Mouse (Mus musculus): ENCODE results near the gene Snrnp25. TPM values are rescaled to one million over a fixed set of nuclear protein-coding genes. Genes with fewer than 3 reads are reported as not detected.
"Not testable (repeated sequence)": the region's sequence is repeated elsewhere in the genome, so short reads cannot be mapped to it uniquely, and the experiment has no call there.

Snrnp25 gene
- polyA plus RNA-seq, 1 experiment from 2014 or later, result 51.8 TPM

DNA sequence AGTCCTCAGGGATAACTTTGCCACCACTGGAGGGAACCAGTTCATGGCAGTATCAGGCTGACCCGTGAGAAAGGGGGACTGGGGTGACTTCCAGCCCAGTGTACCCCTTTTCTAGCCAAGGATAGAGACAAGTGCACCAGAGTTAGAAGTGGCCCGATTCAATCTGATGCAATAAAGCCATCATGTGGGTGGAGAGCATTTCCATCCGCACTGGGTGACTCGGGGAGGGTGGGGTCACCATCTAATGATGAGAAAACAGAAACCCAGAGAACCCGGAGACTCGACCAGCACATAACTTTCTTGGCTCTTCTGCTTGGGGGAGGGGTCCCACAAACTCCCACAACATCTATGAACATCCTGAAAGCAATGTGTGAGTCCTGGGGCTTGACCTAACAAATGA, 8.5 kb upstream of the Snrnp25 start:
- Histone ChIP-seq H3K4me3 (no peak overlapping the region), H3K36me3 (no peaks in the 10 kb centered on the region), H3K4me2 (replicated peaks) (no peak overlapping the region), H3K27ac (replicated peaks) (no peak overlapping the region), H3K9ac (replicated peaks) (no peak overlapping the region), H3K27me3 (no peaks in the 10 kb centered on the region), H3K9me3 (no peaks in the 10 kb centered on the region), H3K4me1 (no peaks in the 10 kb centered on the region)
- ATAC-seq (replicated peaks), result no peak
- 81% methylated on average over 6 of the region's 6 CpGs for WGBS

DNA sequence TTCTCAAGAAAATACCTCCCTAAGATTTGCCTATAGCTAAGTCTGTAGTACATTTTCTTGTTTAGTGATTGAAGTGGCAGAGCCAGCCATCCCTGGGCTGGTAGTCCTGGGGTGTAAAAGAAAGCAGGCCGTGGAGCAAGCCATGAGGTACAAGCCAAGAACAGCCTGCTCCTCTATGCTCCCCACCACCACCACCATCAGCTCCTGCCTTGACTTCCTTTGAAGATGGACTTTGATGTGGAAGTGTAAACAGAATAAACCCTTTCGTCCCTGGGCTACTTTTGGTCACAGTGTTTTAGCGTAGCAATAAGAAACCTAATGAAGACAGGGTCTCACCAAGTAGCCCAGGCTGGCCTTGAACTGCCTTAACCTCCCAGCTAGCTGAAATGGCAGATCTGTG, 7.4 kb upstream of the Snrnp25 start:
- ATAC-seq (replicated peaks), result no peak
- Histone ChIP-seq H3K27ac (replicated peaks) (no peak overlapping the region), H3K4me3 (no peak overlapping the region), H3K4me1 (no peaks in the 10 kb centered on the region), H3K27me3 (no peaks in the 10 kb centered on the region), H3K36me3 (no peaks in the 10 kb centered on the region), H3K9me3 (no peaks in the 10 kb centered on the region), H3K9ac (replicated peaks) (no peak overlapping the region), H3K4me2 (replicated peaks) (no peak overlapping the region)
- WGBS, result 78% methylated on average over 3 of the region's 3 CpGs

DNA sequence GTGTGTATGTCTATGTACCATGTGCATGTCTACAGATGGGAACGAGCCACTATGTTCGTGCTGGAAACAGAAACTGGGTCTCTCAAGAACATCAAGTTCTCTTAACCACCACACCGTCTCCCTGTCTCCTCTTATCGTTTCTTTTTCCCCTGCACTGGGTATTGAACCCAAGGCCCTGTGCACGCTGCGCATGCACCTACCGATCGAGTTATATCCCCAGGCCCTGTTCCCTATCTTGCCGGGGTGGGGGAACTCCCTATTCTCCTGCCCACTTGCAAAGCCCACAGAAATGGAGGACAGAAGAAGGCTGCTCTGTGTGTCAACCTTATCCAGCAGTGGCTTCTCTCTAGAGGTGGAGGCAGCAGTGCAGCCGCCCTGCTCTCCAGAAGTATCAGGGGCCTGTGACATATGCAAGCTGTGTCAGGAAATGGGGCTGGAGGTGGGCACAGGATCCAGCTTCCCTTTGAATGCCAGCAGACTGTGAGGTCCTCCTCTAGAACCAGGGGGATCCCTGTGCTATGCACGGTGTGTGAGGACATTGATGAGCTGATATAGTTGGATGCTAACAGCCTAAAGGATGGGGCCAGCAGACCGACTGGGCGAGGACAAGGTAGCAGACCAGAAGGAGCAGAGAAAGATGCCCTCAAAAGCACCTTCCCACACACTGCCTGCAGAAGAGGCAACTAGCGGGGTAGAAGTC, 6.8 kb upstream of the Snrnp25 start:
- Histone ChIP-seq H3K4me3 (no peak overlapping the region), H3K4me2 (replicated peaks) (no peak overlapping the region), H3K9ac (replicated peaks) (no peak overlapping the region), H3K9me3 (no peaks in the 10 kb centered on the region), H3K27ac (replicated peaks) (no peak overlapping the region), H3K36me3 (no peaks in the 10 kb centered on the region), H3K4me1 (no peaks in the 10 kb centered on the region), H3K27me3 (no peaks in the 10 kb centered on the region)
- no peak for ATAC-seq (replicated peaks)
- 72% methylated on average over 14 of the region's 14 CpGs for WGBS

DNA sequence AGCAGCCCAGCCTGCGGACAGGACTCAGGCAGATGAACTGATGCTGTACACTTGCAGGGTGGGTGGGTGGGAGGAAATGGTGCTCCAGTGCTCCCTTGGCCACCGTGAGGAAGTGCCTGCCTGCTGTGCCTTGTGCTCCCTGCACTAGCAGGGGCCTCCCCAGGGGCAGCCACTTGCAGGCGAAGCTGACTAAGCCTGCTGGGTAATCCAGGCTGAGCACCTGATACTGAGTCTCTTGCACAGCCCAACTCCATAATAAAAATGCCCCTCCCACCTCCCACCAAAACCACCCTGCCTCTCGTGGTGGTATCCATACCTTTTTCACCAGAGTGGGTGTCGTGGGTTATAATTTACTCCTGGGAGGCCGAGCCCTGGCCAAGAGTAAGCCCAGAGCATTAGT, 6.0 kb upstream of the Snrnp25 start:
- ATAC-seq (replicated peaks), result no peak
- Histone ChIP-seq H3K4me2 (replicated peaks) (no peak overlapping the region), H3K4me1 (no peaks in the 10 kb centered on the region), H3K9ac (replicated peaks) (no peak overlapping the region), H3K9me3 (no peaks in the 10 kb centered on the region), H3K27ac (replicated peaks) (no peak overlapping the region), H3K4me3 (no peak overlapping the region), H3K27me3 (no peaks in the 10 kb centered on the region), H3K36me3 (no peaks in the 10 kb centered on the region)
- 39% methylated on average over 6 of the region's 6 CpGs for WGBS

DNA sequence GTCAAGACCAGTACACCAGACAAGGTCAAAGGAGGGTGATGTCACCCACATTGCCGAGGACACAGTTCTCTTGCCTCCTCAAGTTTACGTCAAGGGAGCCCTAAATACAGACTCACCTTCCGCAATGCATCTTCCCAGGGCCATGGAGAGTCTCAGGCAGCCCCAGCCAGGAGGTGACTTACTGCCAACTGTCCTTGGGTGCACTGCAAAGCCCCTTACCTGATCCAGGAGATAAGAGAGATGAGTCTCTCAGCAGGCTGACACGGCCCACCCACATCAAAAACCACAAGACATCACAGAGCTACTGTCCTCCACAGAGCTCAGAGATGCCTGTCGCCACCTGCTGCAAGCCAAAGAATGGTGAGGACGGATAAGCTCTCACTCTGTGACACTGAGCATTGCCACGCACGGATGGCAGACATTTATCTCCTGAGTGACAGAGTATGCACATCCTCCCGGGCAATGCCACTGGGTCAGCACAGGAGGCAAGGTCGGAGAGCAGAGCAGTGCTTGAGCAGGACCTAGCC, 5.1 kb upstream of the Snrnp25 start, which contains the start of gene Il9r:
Gene Il9r (minus strand): TSS at position 205 of the 527 bp plus-strand sequence.
- 85% methylated on average over 10 of the region's 10 CpGs for WGBS
- Histone ChIP-seq H3K36me3 (no peaks in the 10 kb centered on the region), H3K4me2 (replicated peaks) (no peak within 1 kb of the TSS), H3K27ac (replicated peaks) (no peak within 1 kb of the TSS), H3K27me3 (no peaks in the 10 kb centered on the region), H3K9ac (replicated peaks) (no peak within 1 kb of the TSS), H3K4me3 (no peak within 1 kb of the TSS), H3K9me3 (no peaks in the 10 kb centered on the region), H3K4me1 (peaks cover 3% of the 10 kb centered on the region; the same call in 1 of the 2 replicates)
- no peak for ATAC-seq (replicated peaks)

DNA sequence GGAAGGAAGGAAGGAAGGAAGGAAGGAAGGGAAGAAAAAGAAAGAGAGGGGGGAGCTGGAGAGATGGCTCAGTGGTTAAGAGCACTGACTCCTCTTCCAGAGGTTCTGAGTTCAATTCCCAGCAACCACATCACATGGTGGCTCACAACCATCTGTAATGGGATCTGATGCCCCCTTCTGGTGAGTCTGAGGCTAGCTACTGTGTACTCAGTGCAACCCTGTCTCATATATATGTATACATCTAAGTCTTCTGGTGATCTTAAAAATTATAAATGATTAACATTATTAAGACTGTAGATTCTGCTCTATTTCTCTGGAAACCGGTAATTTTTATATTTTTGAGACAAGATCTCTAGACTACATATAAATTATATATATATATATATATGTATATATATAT, 4.2 kb upstream of the Snrnp25 start:
- not testable (repeated sequence) for H3K9ac ChIP-seq (replicated peaks); ATAC-seq (replicated peaks); H3K4me3 ChIP-seq; H3K4me1 ChIP-seq; H3K27me3 ChIP-seq; H3K9me3 ChIP-seq; H3K4me2 ChIP-seq (replicated peaks); H3K27ac ChIP-seq (replicated peaks); H3K36me3 ChIP-seq
- 77% methylated on average over 1 of the region's 1 CpGs for WGBS

DNA sequence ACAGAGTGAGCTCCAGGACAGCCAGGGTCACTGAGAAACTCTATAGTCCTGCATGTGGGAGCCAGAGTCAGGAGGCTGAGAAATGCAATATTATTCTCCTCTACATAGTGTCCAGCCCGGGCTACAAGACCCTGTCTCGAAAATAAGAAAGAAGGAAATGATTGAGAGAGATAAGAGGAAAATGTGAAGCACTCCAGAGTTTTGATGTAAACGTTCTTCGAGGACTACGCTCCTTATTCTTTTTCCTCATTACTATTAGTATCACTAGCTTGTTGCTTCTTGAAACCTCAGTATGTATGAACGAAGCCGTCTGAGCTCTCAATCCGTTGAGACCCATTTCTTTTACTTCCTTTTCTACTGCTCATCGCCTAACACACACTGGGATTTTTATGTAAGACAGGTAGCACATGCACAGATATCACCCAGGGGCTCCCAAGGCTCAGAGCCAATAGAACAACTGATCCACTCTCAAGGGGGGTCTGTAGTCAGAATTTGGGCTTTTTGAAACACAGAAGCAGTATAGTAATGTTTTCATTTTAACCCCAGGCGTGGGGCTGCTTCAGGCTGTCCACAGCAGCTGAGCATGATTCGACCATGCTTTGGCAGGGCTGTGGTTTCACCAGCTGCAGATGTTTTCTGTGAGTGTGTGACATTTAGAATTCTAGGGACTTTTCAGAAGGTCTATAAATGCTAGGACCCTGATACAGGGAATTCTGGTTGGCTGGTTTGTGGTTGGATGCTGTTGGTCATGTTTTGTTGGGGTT, 3.1 kb upstream of the Snrnp25 start:
- Histone ChIP-seq H3K36me3 (no peaks in the 10 kb centered on the region), H3K27me3 (no peaks in the 10 kb centered on the region), H3K27ac (replicated peaks) (no peak overlapping the region), H3K4me3 (no peak overlapping the region), H3K4me2 (replicated peaks) (no peak overlapping the region), H3K9ac (replicated peaks) (no peak overlapping the region), H3K9me3 (no peaks in the 10 kb centered on the region), H3K4me1 (peaks cover 11% of the 10 kb centered on the region)
- 81% methylated on average over 11 of the region's 11 CpGs for WGBS
- no peak for ATAC-seq (replicated peaks)

DNA sequence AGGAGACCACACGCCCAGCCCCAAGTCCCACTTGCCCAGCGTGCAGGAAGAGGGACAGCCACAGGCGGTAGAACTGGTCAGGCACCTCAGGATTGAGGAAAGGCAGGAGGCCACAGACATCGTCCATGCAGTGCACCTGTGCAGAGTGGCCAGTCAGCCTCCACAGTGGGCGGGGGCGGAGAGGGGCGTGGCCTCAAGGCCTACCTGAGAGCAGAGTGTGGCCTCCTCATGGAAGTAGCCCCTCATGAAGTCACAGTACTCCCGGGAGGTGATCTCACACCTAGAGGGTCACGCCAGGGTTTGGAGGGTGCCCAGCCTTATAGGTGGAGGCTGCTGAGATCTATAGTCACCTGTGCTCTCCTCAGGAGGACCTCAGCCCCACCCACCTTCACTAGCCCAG, 5.4 kb downstream of the Snrnp25 start:
- Histone ChIP-seq H3K4me3 (no peak overlapping the region), H3K27ac (replicated peaks) (no peak overlapping the region), H3K4me1 (peaks cover 6% of the 10 kb centered on the region), H3K9me3 (no peaks in the 10 kb centered on the region), H3K36me3 (peaks cover 15% of the 10 kb centered on the region; the same call in 1 of the 2 replicates), H3K9ac (replicated peaks) (no peak overlapping the region), H3K4me2 (replicated peaks) (no peak overlapping the region), H3K27me3 (no peaks in the 10 kb centered on the region)
- WGBS, result 89% methylated on average over 9 of the region's 9 CpGs
- ATAC-seq (replicated peaks), result no peak

DNA sequence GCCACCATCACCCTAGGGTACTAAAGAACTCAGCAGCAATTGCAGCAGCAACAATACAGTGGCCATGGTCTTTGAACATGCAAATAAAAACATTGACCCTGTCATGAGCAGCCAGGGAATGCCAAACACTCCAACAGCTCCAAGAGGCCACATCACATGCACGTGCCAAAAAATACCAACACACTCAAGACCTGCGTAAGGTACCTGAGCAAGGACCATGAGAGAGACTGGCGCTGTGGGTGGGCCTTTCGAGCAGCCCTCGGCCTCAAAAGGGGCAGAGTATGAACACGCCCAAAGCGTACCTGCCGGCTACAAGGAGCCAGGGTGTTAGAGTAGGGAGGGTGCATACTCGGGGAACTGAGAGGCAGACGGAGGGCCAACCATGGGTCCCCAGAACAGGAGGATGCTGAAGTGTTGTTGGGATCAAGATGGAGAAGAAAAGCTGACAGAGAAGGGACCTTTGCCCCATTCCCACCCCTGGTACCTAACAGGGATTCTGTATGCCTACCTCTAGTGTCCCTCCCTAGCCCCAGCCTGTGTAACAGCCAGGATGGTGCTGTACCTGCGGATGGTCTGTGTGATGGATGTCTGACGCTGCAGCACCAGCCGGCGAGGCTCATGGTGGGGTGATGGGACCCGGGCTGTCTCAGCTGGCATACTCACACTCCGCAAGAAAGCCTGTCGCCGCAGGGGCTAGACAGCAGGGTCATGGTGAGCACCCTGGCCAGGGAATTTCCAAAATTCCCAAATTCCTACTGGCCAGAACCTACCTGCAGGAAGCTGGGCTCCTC, 10.4 kb downstream of the Snrnp25 start:
- Histone ChIP-seq H3K4me1 (0 out of 2 replicates have a peak, but pooled peaks cover 8% of the 10 kb centered on the region), H3K4me2 (replicated peaks) (no peak overlapping the region), H3K27me3 (0 out of 2 replicates have a peak, but pooled peaks cover under 1% of the 10 kb centered on the region), H3K4me3 (no peak overlapping the region), H3K9me3 (no peaks in the 10 kb centered on the region), H3K27ac (replicated peaks) (no peak overlapping the region), H3K36me3 (no peaks in the 10 kb centered on the region; the same call in 1 of the 2 replicates), H3K9ac (replicated peaks) (no peak overlapping the region)
- 92% methylated on average over 18 of the region's 18 CpGs for WGBS
- no peak for ATAC-seq (replicated peaks)

DNA sequence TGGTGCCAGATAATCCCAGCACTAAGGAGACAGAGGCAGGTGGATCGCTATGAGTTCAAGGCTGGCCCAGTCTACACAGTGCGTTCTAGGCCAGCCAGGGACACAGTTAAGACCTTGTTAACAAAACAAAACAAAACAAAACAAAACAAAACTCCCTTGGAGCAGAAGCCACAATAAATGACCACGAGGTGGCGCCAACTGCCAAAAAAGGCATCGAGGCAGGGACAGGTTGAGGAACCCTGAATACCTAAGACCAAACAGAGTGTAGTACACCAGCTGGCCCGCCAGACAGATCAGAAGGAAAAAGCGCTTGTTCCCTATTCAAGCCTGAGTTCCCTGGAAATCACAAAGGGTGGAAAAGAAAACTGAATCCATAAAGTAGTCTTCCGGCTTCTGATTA, 11.6 kb downstream of the Snrnp25 start:
- Histone ChIP-seq H3K36me3 (no peaks in the 10 kb centered on the region; the same call in 1 of the 2 replicates), H3K27ac (replicated peaks) (0 out of 2 replicates have a peak overlapping the region, but pooled peaks have one; percentile 31), H3K27me3 (peaks cover 10% of the 10 kb centered on the region; the same call in 1 of the 2 replicates), H3K4me2 (replicated peaks) (no peak overlapping the region), H3K9me3 (no peaks in the 10 kb centered on the region), H3K9ac (replicated peaks) (no peak overlapping the region), H3K4me1 (peaks cover 18% of the 10 kb centered on the region), H3K4me3 (no peak overlapping the region)
- WGBS, result 16% methylated on average over 8 of the region's 8 CpGs
- ATAC-seq (replicated peaks), result peak; percentile 49; the same call in 1 of the 2 replicates

DNA sequence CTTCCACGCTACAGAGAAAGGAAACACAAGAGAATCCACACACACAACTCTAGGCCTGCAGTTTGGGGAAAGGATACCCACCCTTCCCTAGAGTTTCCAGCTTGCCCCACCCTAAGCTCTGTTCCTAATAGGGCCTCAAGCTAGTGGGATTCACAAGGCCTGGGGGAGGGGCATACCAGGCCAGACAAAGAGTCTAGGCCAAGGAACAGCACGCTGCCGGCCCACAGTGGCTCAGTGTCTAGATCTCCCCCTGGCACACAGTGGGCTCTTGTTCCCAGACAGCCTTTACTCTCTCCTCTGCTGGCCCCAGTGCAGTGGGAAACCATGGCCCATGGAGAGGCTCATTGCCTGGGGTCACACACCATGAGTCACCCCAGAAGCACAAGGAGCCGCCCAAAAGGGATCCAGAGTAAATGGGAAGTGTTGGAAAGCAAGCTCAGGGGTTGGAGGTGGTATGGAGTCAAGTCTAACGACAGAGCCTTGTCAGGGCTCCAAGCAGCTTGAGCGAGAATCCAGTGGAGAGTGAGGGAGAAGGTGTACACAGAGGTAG, 13.4 kb downstream of the Snrnp25 start:
- H3K27me3 ChIP-seq, result peaks cover 25% of the 10 kb centered on the region
- no peak for ATAC-seq (replicated peaks)
- 45% methylated on average over 6 of the region's 6 CpGs for WGBS
- no peak overlapping the region for H3K4me3 ChIP-seq
- no peak overlapping the region for H3K27ac ChIP-seq (replicated peaks)
- H3K9ac ChIP-seq (replicated peaks), result no peak overlapping the region
- peaks cover 29% of the 10 kb centered on the region for H3K4me1 ChIP-seq
- H3K36me3 ChIP-seq, result no peaks in the 10 kb centered on the region
- H3K9me3 ChIP-seq, result no peaks in the 10 kb centered on the region
- H3K4me2 ChIP-seq (replicated peaks), result no peak overlapping the region
